Comparison of ENCODE assay signal across 21 mouse cellular contexts in the genomic region with DNA sequence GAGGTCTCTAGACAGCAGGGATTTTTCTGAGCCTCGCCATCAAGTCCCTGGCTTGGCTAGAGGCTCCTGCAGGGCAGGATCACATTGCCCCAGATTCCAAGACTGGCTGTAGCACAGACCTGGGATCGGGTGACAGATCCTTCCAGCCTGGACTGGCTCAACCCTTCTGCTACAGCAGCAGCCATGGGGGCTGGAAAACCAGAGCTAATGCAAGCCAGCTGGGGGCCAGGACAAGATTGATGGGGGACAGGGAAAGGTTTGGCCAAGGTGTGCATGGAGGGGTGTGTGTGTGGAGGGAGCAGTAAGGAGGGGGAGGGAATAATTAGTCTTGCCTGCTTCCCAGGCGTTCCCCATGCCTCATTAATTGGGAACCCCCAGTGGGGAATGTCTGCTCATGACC. TPM values are rescaled to one million over a fixed set of nuclear protein-coding genes. Genes with fewer than 3 reads are reported as not detected.
DNase-seq lines count a peak whose midpoint lies in the region; ATAC-seq and TF ChIP-seq lines count a peak whose summit lies in the region.
"Had no signal": no experiment of that assay in that cellular context is flagged by ENCODE, and none has a peak within 500 bp of the region (broad histone marks: within the 10 kb centered on the region; RNA-seq: fewer than 3 reads in every experiment).

No protein-coding gene starts in this region.

- peak overlapping the region; percentile 90 for H3K27ac ChIP-seq in gastrocnemius, adult 2 months
- no peak overlapping the region for H3K27ac ChIP-seq in limb, embryonic 13.5 days
- H3K27ac ChIP-seq: hindbrain, embryonic 14.5 days; liver, embryonic 13.5 days; lung, embryonic 15.5 days had no signal

- no peak overlapping the region for H3K4me2 ChIP-seq in limb, embryonic 13.5 days (replicated peaks)
- H3K4me2 ChIP-seq: heart, embryonic 11.5 days; hindbrain, embryonic 14.5 days; liver, embryonic 13.5 days; lung, embryonic 15.5 days had no signal

- 4% methylated on average over 3 of the region's 3 CpGs for WGBS in limb, embryonic 13.5 days

- peak; percentile 79 for DNase-seq in gastrocnemius, adult 2 months
- no peak for DNase-seq in gastrocnemius, postnatal 10 days
- peak; percentile 40 for DNase-seq in embryo, embryonic 10.5 days (ENCODE audit: low spot score)
- peak; percentile 31 to 61 for DNase-seq in gastrocnemius, adult 8-10 months (ENCODE audit: low spot score in 2 of 2)
- no peak for DNase-seq in left cerebral cortex, postnatal 25 days (ENCODE audit: low spot score in 2 of 2)
- DNase-seq: adrenal gland, postnatal 25 days; heart, postnatal 14 days; liver, embryonic 13.5 days; thymus, postnatal 36 days had no signal

- peaks cover 6% of the 10 kb centered on the region for H3K4me1 ChIP-seq in limb, embryonic 13.5 days
- H3K4me1 ChIP-seq: liver, embryonic 13.5 days; lung, embryonic 15.5 days had no signal

- H3K9me3 ChIP-seq in limb, embryonic 13.5 days = no peaks in the 10 kb centered on the region
- H3K9me3 ChIP-seq: liver, embryonic 13.5 days; lung, embryonic 15.5 days had no signal

- no peak overlapping the region for H3K9ac ChIP-seq in limb, embryonic 13.5 days
- H3K9ac ChIP-seq: hindbrain, embryonic 14.5 days; liver, embryonic 13.5 days; lung, embryonic 15.5 days had no signal

- intact Hi-C loops in gastrocnemius, adult 2 months (cut with DNase I) = loop anchor here (1.0 to 2.0 kb wide), 2 partner anchors 35 to 59 kb away; no protein-coding TSS in a partner anchor
- intact Hi-C loops in left cerebral cortex, postnatal 25 days (cut with DNase I) = no loop called here

- H3K36me3 ChIP-seq in limb, embryonic 13.5 days = no peaks in the 10 kb centered on the region
- H3K36me3 ChIP-seq: liver, embryonic 13.5 days; lung, embryonic 15.5 days had no signal

- H3K27me3 ChIP-seq in limb, embryonic 13.5 days = no peaks in the 10 kb centered on the region
- H3K27me3 ChIP-seq: liver, embryonic 13.5 days; lung, embryonic 15.5 days had no signal

- no peak for TF ChIP-seq CTCF in gastrocnemius, adult 2 months (IDR thresholded peaks at IDR 0.05)

- ATAC-seq in limb, embryonic 13.5 days (ENCODE audit: low FRiP score, low read depth) = 0 out of 2 replicates have a peak, but pooled peaks have one; percentile 67
- no peak for ATAC-seq in megakaryocyte-erythroid progenitor cell, adult 5-6 weeks (replicated peaks; ENCODE audit: low FRiP score, low TSS enrichment, poor library complexity, severe bottlenecking)
- ATAC-seq: forebrain, embryonic 14.5 days; intestine, embryonic 16.5 days; midbrain, embryonic 16.5 days had no signal

- no peak overlapping the region for H3K4me3 ChIP-seq in gastrocnemius, adult 2 months
- no peak overlapping the region for H3K4me3 ChIP-seq in limb, embryonic 13.5 days
- H3K4me3 ChIP-seq: liver, embryonic 13.5 days; lung, embryonic 15.5 days had no signal

RNA-seq across cellular contexts. Expression of a gene that starts 36.5 kb away (rescaled TPM):
- total RNA-seq in gastrocnemius, adult 2 months (2021) = 10 to 100 TPM; 17.3 to 21.3 TPM
- total RNA-seq in gastrocnemius, postnatal 10 days (2021) = 10 to 100 TPM; 36.8 to 45.3 TPM
- 10 to 100 TPM; 11.1 to 14.3 (median 11.9) TPM for total RNA-seq in gastrocnemius, adult 8-10 months (2022)
- 59.2 and 69.5 TPM in 2 replicates for polyA plus RNA-seq in limb, embryonic 13.5 days (2015; fragmentation: Nextera tagmentation; extraction: Ambion mirVana)
- total RNA-seq in left cerebral cortex, postnatal 25 days (2021) = under 1 TPM in 1 of 2 experiments, not detected in 1; 0.18 TPM
- total RNA-seq in megakaryocyte-erythroid progenitor cell, adult 5-6 weeks (2014; fragmentation: Nextera tagmentation) = not detected in 2 replicates
- total RNA-seq in megakaryocyte-erythroid progenitor cell, adult 5-6 weeks (2017) = not detected in 2 replicates
- total RNA-seq: adrenal gland, postnatal 25 days; heart, postnatal 14 days; layer of hippocampus, postnatal 14 days; left cerebral cortex, postnatal 14 days had no signal
- polyA plus RNA-seq: cerebellum, adult 2 months; forebrain, embryonic 14.5 days; large intestine, adult 2 months had no signal

RNA-seq across cellular contexts. Expression of a gene that starts 56.5 kb away (rescaled TPM):
- total RNA-seq in gastrocnemius, adult 2 months (2021) = 10 to 100 TPM; 38.9 to 66.6 TPM
- 10 to 100 TPM; 19.7 to 21.1 TPM for total RNA-seq in gastrocnemius, postnatal 10 days (2021)
- total RNA-seq in gastrocnemius, adult 8-10 months (2022) = 10 to 100 TPM; 37.5 to 53.5 (median 49.3) TPM
- 0.06 and 0.60 TPM in 2 replicates for polyA plus RNA-seq in limb, embryonic 13.5 days (2015; fragmentation: Nextera tagmentation; extraction: Ambion mirVana)
- 100 to 1,000 TPM; 115 to 131 TPM for total RNA-seq in left cerebral cortex, postnatal 25 days (2021)
- total RNA-seq in megakaryocyte-erythroid progenitor cell, adult 5-6 weeks (2014; fragmentation: Nextera tagmentation) = 1.1 and 10.7 TPM in 2 replicates
- 0.19 and 0.84 TPM in 2 replicates for total RNA-seq in megakaryocyte-erythroid progenitor cell, adult 5-6 weeks (2017)

Comparison
In these comparisons a context has a peak if more than half of its experiments do, and no peak if none do; other contexts are left out.
1. DNase-seq: peak in gastrocnemius, adult 2 months (single experiment), embryo, embryonic 10.5 days (single experiment) and gastrocnemius, adult 8-10 months (2 of 2); none in gastrocnemius, postnatal 10 days (single experiment) and left cerebral cortex, postnatal 25 days (0 of 2).
2. RNA of a gene that starts 36.5 kb away (total RNA-seq): 36.8 to 45.3 TPM in gastrocnemius, postnatal 10 days, 17.3 to 21.3 TPM in gastrocnemius, adult 2 months and 11.1 to 14.3 TPM in gastrocnemius, adult 8-10 months; 0.18 TPM in left cerebral cortex, postnatal 25 days and not detected in megakaryocyte-erythroid progenitor cell, adult 5-6 weeks; every median in the first group is over 10 times any median in the second.